Mouse (Mus musculus) thymus, adult 2 months (tissue): Measurements from ENCODE around the gene Adgrg3. TPM values are rescaled to one million over a fixed set of nuclear protein-coding genes. Genes with fewer than 3 reads are reported as not detected.

Source experiments
- DNase-seq: peaks from one replicate; pipeline ENCODE4 v3.0.0; 2021
- H3K27ac ChIP-seq: fragments of 200-500 bp; 2 replicates; pipeline ENCODE4 v1.5.1; 2012; ENCODE audit warnings: low read length, control low read depth; ENCODE audit not compliant: control insufficient read depth, insufficient read depth
- H3K27me3 ChIP-seq: fragments of 200-500 bp; 2 replicates; pipeline ENCODE4 v1.6.1; 2012; ENCODE audit warnings: mild to moderate bottlenecking, low read length, moderate library complexity, mixed read lengths; ENCODE audit not compliant: control insufficient read depth, insufficient read depth
- H3K36me3 ChIP-seq: fragments of 200-500 bp; 2 replicates; pipeline ENCODE4 v1.6.1; 2012; ENCODE audit warnings: mild to moderate bottlenecking, low read length, moderate library complexity; ENCODE audit not compliant: control insufficient read depth, insufficient read depth
- H3K4me1 ChIP-seq: fragments of 200-500 bp; replicated peaks from 2 replicates; pipeline ENCODE4 v1.6.1; 2012; ENCODE audit warnings: low read length; ENCODE audit not compliant: control insufficient read depth, insufficient read depth
- H3K4me3 ChIP-seq: fragments of 200-500 bp; 2 replicates; pipeline ENCODE4 v1.5.1; 2012; ENCODE audit warnings: mild to moderate bottlenecking, low read length, control low read depth, moderate library complexity; ENCODE audit not compliant: control insufficient read depth, insufficient read depth
- CTCF ChIP-seq: fragments of 200-500 bp; IDR thresholded peaks from 2 replicates; pipeline ENCODE4 v1.5.1; 2012; ENCODE audit warnings: mild to moderate bottlenecking, control low read depth, low read length, moderate library complexity, borderline replicate concordance; ENCODE audit not compliant: control insufficient read depth, poor library complexity, insufficient read depth; ENCODE audit errors: extremely low read depth
- POLR2A ChIP-seq: fragments of 200-500 bp; IDR thresholded peaks from 2 replicates; pipeline ENCODE4 v1.6.1; 2012; ENCODE audit warnings: mild to moderate bottlenecking, low read length, control low read depth, moderate library complexity; ENCODE audit not compliant: control insufficient read depth, poor library complexity, insufficient read depth; ENCODE audit errors: extremely low read depth
- WGBS: fragments of 180-500 bp; shearing (Covaris S2); methylation state at CpG from one replicate; pipeline ENCODE4 v1.1.7; 2018; 5-methylcytosine and 5-hydroxymethylcytosine counted together
- polyA plus RNA-seq: library from polyadenylated mRNA; depleted of rRNA; stranded (reverse); fragments of >200 nt; gene quantifications from 2 replicates; pipeline ENCODE4 v1.2.3, GENCODE M21; 2012

Adgrg3 gene
- polyA plus RNA-seq, 1 experiment: 27.0 TPM

DNA sequence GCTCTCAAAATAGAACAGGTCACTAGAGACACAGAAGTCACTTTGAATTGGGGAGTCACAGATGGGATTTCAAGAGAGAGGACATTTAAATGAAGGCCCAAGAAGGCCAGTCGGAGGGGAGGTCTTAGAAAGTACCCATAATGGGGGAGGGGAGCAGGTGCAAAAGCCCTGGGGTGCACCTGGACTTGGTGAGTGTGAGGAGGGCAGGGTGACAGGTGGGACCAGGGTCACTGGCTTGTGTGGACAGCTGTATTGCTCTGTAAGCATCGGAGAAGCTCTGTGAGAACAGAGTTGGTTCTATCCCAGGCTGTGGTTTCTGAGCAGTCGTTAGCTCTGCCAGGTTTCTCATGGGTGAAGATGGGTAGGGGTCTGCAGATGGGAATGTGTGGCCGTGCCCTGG is 25.5 kb upstream of the Adgrg3 start:
- Histone ChIP-seq H3K27me3 (no peaks in the 10 kb centered on the region), H3K27ac (no peak overlapping the region; the same call in 1 of the 2 replicates), H3K4me1 (peaks cover 74% of the 10 kb centered on the region)

DNA sequence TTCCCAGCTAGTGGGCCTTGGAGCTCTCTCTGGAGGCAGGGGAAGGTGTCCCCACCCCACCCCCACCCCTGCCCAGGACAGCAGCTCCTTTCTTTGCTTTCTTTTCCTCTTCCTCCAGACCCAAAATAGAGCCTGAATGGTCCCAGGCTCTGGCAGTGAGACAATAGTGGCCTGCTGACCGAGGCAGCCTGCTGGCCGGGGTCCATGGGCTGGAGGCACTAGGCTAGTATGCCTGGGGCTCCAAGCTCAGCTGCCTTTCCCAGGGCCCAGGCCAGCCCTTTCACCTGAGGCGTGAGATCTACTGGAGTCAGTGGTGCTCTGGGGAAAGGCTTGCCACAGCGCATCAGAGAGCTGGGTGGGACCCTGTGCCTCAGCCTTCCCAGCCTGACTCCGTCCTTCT is 25.0 kb upstream of the Adgrg3 start:
- Histone ChIP-seq H3K4me1 (peaks cover 69% of the 10 kb centered on the region), H3K27ac (no peak overlapping the region; the same call in 1 of the 2 replicates), H3K36me3 (no peaks in the 10 kb centered on the region), H3K4me3 (no peak overlapping the region), H3K27me3 (no peaks in the 10 kb centered on the region)
- DNase-seq: no peak
- TF ChIP-seq POLR2A (no peak), CTCF (no peak)
- 74% methylated on average over 5 of the region's 5 CpGs for WGBS

More for the DNA sequence above, 25.5 kb upstream of the Adgrg3 start:
- WGBS: 42% methylated on average over 4 of the region's 4 CpGs
- H3K36me3 ChIP-seq: no peaks in the 10 kb centered on the region
- H3K4me3 ChIP-seq: no peak overlapping the region
- TF ChIP-seq POLR2A: no peak
- TF ChIP-seq CTCF: no peak
- no peak for DNase-seq

DNA sequence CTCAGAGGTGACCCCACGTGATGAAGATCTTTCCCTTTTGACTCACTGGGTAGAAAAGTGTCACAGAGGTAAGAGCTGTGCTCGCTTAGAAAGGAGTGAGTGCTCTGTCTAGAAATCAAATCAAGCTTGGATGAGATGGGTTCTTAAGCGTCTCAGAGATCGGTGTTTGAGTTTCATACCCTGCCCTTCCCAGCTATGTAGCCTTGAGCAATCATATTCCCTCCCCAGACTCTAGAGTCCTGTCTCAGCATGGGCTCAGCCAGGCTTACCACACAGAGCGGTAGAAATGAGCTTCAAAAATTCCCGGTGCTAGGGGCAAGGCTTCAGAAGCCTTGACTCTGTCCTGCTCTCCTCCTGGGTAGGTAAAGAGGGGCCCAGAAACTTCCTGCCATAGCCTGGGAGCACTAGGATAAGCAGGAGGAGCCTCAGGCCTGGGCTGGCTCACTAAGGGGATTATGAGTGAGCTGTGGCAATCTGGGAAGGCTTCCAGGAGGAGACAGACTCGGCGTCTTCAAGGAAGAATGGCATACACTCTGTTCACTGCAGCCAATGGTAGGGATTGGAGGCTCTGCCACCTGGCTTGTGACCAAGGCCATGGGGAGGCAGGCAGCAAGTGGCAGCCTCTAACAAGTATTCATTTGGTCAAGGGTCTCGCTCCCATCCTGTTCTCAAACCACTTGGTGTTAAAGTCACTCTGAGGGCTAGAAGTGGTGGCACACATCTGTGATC is 24.3 kb upstream of the Adgrg3 start:
- no peaks in the 10 kb centered on the region for H3K36me3 ChIP-seq
- DNase-seq: no peak
- H3K27me3 ChIP-seq: no peaks in the 10 kb centered on the region
- H3K4me1 ChIP-seq: peaks cover 66% of the 10 kb centered on the region
- H3K27ac ChIP-seq: no peak overlapping the region
- 60% methylated on average over 9 of the region's 9 CpGs for WGBS
- H3K4me3 ChIP-seq: no peak overlapping the region
- no peak for TF ChIP-seq CTCF

DNA sequence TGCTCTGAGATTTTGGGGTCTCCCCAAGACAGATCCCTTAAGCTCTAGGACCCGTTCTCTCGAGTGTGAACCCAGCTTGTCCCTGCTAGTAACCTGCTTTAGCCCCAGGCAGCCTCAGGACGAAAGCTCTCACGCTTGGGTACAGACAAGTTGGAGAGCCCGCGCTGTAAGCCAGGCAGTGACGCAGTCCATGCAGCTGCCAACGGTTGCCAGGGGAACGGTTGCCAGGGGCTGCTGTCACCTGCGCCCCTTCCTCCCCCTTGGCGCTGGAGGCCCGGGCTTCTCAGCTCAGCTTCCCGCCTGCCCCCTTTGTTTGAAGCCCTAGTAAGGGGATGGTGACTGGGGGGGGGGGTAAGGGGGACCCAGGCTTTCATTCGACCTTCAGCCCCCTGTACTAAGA is 23.5 kb upstream of the Adgrg3 start:
- no peaks in the 10 kb centered on the region for H3K27me3 ChIP-seq
- peak; percentile 89 for DNase-seq
- 0 out of 2 replicates have a peak overlapping the region, but pooled peaks have one; percentile 7 for H3K27ac ChIP-seq
- peaks cover 60% of the 10 kb centered on the region for H3K4me1 ChIP-seq
- WGBS: 1% methylated on average over 13 of the region's 14 CpGs
- no peak overlapping the region for H3K4me3 ChIP-seq
- H3K36me3 ChIP-seq: no peaks in the 10 kb centered on the region
- TF ChIP-seq POLR2A: 0 out of 2 replicates have a peak, but pooled peaks have one; percentile 28
- TF ChIP-seq CTCF: no peak

DNA sequence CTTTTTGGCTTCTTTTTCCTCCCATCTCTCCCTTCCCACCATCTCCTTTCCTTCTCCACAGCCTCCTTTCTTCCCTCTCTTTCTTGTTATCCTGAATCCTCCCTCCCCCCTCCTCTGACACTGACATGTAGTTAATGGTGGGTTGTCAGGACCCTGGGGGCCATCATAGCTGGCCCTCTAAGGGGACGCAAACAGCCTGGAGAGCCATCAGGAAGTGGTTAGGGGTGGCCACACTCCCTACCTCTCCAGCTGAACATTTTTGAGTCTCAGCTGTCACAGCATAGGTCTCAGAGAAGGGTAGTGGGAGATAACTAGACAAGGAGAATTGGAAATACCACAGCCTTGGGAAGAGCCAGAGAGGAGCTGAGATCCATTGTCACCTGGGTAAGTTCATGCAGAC is 23.0 kb upstream of the Adgrg3 start:
- Histone ChIP-seq H3K27me3 (no peaks in the 10 kb centered on the region), H3K36me3 (no peaks in the 10 kb centered on the region), H3K4me3 (no peak overlapping the region), H3K4me1 (peaks cover 57% of the 10 kb centered on the region), H3K27ac (no peak overlapping the region)
- TF ChIP-seq CTCF (no peak), POLR2A (no peak)
- 41% methylated on average over 1 of the region's 1 CpGs for WGBS
- DNase-seq: no peak

DNA sequence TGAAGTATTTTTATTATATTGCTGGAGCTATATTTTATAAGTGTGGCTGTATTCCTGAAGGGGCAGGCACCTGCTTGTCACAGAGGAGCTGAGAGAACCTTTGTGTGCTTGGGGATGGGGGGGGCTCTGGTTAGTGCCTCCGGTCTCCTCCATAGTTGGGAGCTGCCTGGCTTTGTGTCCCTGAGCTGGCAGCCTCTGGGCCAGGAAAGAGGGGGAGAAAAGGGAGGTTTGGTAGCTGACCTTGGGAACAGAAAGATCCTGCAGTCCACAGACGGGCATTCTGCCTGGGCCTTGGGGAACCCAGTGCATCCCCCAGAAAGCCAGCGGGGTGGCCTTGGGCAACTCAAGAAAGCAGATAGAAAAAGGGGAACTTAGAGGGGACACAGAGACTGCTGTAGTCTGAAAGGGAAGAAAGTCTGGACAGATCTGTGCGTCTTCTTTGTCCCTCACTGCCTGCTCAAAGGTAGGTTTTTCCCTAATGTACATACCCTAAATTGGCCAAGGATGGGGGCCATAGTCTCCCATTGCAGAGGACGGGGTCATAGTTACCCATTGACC is 22.1 kb upstream of the Adgrg3 start:
- Histone ChIP-seq H3K27me3 (no peaks in the 10 kb centered on the region), H3K27ac (no peak overlapping the region), H3K4me3 (no peak overlapping the region), H3K4me1 (peaks cover 56% of the 10 kb centered on the region), H3K36me3 (no peaks in the 10 kb centered on the region)
- TF ChIP-seq POLR2A: no peak
- no peak for TF ChIP-seq CTCF
- DNase-seq: no peak
- 79% methylated on average over 5 of the region's 5 CpGs for whole genome bisulfite sequencing
